Mouse (Mus musculus): ENCODE data around the gene Tmem132b.
"Not testable (repeated sequence)": the region's sequence is repeated elsewhere in the genome, so short reads cannot be mapped to it uniquely, and the experiment has no call there.

Gene Tmem132b

GRCm38 (mm10) chr5:125531634-125532033 lies at the start of gene Tmem132b:
Gene Tmem132b (plus strand): TSS chr5:125531774.
- DNase-seq: no peak

- no peak for DNase-seq
These were observed 49.1 kb upstream of the Tmem132b start for GRCm38 (mm10) chr5:125482474-125482873.

- DNase-seq: no peak
These were observed 47.6 kb upstream of the Tmem132b start for GRCm38 (mm10) chr5:125483712-125484611.

GRCm38 (mm10) chr5:125485031-125485778 lies 46.4 kb upstream of the Tmem132b start:
- no peak for DNase-seq

- no peak for DNase-seq
These were observed 45.5 kb upstream of the Tmem132b start for GRCm38 (mm10) chr5:125486088-125486487.

- DNase-seq: peak; percentile 79
These were observed 44.0 kb upstream of the Tmem132b start for GRCm38 (mm10) chr5:125487375-125488115.

- DNase-seq: peak; percentile 57
These were observed 43.5 kb upstream of the Tmem132b start for GRCm38 (mm10) chr5:125488116-125488455.

- DNase-seq: not testable (repeated sequence)
These were observed 42.6 kb upstream of the Tmem132b start for GRCm38 (mm10) chr5:125488953-125489352.

GRCm38 (mm10) chr5:125491107-125491506 lies 40.5 kb upstream of the Tmem132b start:
- no peak for DNase-seq

GRCm38 (mm10) chr5:125492379-125493092 lies 39.0 kb upstream of the Tmem132b start:
- no peak for DNase-seq

GRCm38 (mm10) chr5:125493093-125493423 lies 38.5 kb upstream of the Tmem132b start:
- DNase-seq: no peak

GRCm38 (mm10) chr5:125495655-125496054 lies 35.9 kb upstream of the Tmem132b start:
- DNase-seq: no peak

GRCm38 (mm10) chr5:125497821-125498600 lies 33.6 kb upstream of the Tmem132b start:
- peak; percentile 75 for DNase-seq

- no peak for DNase-seq
These were observed 30.1 kb upstream of the Tmem132b start for GRCm38 (mm10) chr5:125501505-125501904.

GRCm38 (mm10) chr5:125502186-125502585 lies 29.4 kb upstream of the Tmem132b start:
- DNase-seq: no peak

GRCm38 (mm10) chr5:125503628-125504027 lies 27.9 kb upstream of the Tmem132b start:
- DNase-seq: no peak

- no peak for DNase-seq
These were observed 26.9 kb upstream of the Tmem132b start for GRCm38 (mm10) chr5:125504692-125505091.

- no peak for DNase-seq
These were observed 25.6 kb upstream of the Tmem132b start for GRCm38 (mm10) chr5:125505968-125506367.

- no peak for DNase-seq
These were observed 24.0 kb upstream of the Tmem132b start for GRCm38 (mm10) chr5:125507582-125507981.

- DNase-seq: no peak
These were observed 23.6 kb upstream of the Tmem132b start for GRCm38 (mm10) chr5:125508006-125508405.

GRCm38 (mm10) chr5:125509541-125509940 lies 22.0 kb upstream of the Tmem132b start:
- peak; percentile 57 for DNase-seq

GRCm38 (mm10) chr5:125515006-125515405 lies 16.6 kb upstream of the Tmem132b start:
- no peak for DNase-seq
